Mouse (Mus musculus) midbrain, postnatal 0 days (tissue): ENCODE measurements at regions not wholly inside any gene's neighbourhood (a gene's known extent, or its start where the extent isn't known, plus 50 kb on each side); places are given as distances from the start of the nearest gene placed in this dataset.

ENCODE experiments used
- ATAC-seq: fragments of 200-750 bp; cut with Nextera tagmentation; 2 replicates; pipeline ENCODE4 v1.8.0; 2017; ENCODE audit warnings: moderate number of reproducible peaks, mild to moderate bottlenecking, moderate TSS enrichment, moderate library complexity; ENCODE audit not compliant: low FRiP score
- DNase-seq: peaks from one replicate; pipeline ENCODE4 v3.0.0-alpha.2; 2015; ENCODE audit warnings: low spot score
- H3K27ac ChIP-seq: fragments of 300-500 bp; sonication (generic); 2 replicates; pipeline ENCODE4 v1.5.1; 2014; ENCODE audit warnings: low read depth, mild to moderate bottlenecking, low read length, mixed read lengths
- H3K27me3 ChIP-seq: fragments of 300-500 bp; sonication (generic); 2 replicates; pipeline ENCODE4 v1.6.1; 2014; ENCODE audit warnings: low read length, control low read depth, mixed read lengths; ENCODE audit not compliant: insufficient read depth
- H3K36me3 ChIP-seq: fragments of 300-500 bp; sonication (generic); 2 replicates; pipeline ENCODE4 v1.6.1; 2014; ENCODE audit warnings: low read length, control low read depth, mixed read lengths; ENCODE audit not compliant: insufficient read depth
- H3K4me1 ChIP-seq: fragments of 300-500 bp; sonication (generic); 2 replicates; pipeline ENCODE4 v1.6.1; 2014; ENCODE audit warnings: mild to moderate bottlenecking, control low read depth, antibody characterized with exemption, low read length, mixed read lengths; ENCODE audit not compliant: insufficient read depth
- H3K4me2 ChIP-seq: fragments of 300-500 bp; sonication (generic); 2 replicates; pipeline ENCODE4 v1.6.1; 2014; ENCODE audit warnings: low read depth, mild to moderate bottlenecking, low read length, mixed read lengths; ENCODE audit not compliant: poor library complexity, severe bottlenecking
- H3K4me3 ChIP-seq: fragments of 300-500 bp; sonication (generic); 2 replicates; pipeline ENCODE4 v1.5.1; 2014; ENCODE audit warnings: low read depth, mild to moderate bottlenecking, low read length, moderate library complexity
- H3K9ac ChIP-seq: fragments of 300-500 bp; sonication (generic); replicated peaks from 2 replicates; pipeline ENCODE4 v1.6.1; 2014; ENCODE audit warnings: mild to moderate bottlenecking, low read length, moderate library complexity, mixed read lengths; ENCODE audit not compliant: poor library complexity, severe bottlenecking
- H3K9me3 ChIP-seq: fragments of 300-500 bp; sonication (generic); 2 replicates; pipeline ENCODE4 v1.6.1; 2016; ENCODE audit warnings: low read length, control low read depth
- CTCF ChIP-seq: IDR thresholded peaks from 2 replicates; pipeline ENCODE4 v1.5.1; 2016; ENCODE audit warnings: antibody characterized with exemption, mild to moderate bottlenecking
- WGBS: fragments of 180-500 bp; shearing (Covaris S2); extraction: QIAGEN DNeasy Blood & Tissue Kit; methylation state at CpG from one replicate; pipeline ENCODE4 v1.1.7; 2014; 5-methylcytosine and 5-hydroxymethylcytosine counted together

GRCm38 (mm10) chr3:136993473-136993872, 323.5 kb downstream of the Ppp3ca start:
- Histone ChIP-seq H3K4me1 (no peaks in the 10 kb centered on the region), H3K9me3 (no peaks in the 10 kb centered on the region), H3K27me3 (no peaks in the 10 kb centered on the region), H3K9ac (no peak overlapping the region), H3K27ac (no peak overlapping the region), H3K4me2 (no peak overlapping the region), H3K4me3 (no peak overlapping the region), H3K36me3 (no peaks in the 10 kb centered on the region)
- WGBS = 87% methylated on average over 2 of the region's 2 CpGs
- DNase-seq = no peak
- TF ChIP-seq CTCF = no peak
- ATAC-seq = no peak

DNA sequence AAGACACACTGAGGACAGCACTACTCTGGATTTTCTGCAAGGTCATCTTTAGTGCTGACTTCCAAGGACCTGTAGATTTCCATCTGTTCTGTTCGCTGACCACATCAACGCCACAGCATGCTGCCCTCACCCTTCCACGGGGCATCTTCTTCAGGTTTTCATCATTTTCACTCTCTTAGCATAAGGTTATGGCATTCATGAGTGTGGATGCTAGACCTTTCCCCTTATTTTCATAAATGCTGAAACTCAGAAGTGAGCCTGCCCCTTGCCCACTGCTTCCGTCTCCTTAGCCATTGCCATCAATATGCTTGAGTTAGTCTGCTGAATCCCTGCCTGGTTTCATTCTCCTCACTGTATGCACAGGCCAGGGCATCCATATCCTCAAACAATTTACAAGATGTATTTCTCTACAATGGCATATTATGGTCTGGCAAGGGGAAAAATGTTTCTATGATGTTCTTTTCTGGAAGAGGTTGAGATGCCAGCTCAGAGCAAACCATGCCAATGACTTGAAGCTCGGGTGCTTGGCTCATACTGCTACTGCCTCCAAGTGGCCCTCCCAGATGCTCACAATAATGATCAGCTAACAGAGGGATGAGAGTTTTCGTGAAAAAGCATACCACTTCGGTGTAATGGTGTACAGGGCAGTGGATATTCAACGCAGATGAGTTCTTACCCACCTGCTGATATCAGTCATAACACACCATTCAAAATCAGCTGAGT, 324.6 kb downstream of the Ppp3ca start:
- H3K9me3 ChIP-seq = no peaks in the 10 kb centered on the region
- H3K27ac ChIP-seq = no peak overlapping the region
- H3K9ac ChIP-seq = no peak overlapping the region
- 92% methylated on average over 8 of the region's 8 CpGs for WGBS
- H3K4me1 ChIP-seq = no peaks in the 10 kb centered on the region
- DNase-seq = no peak
- no peak overlapping the region for H3K4me2 ChIP-seq
- H3K4me3 ChIP-seq = no peak overlapping the region
- no peaks in the 10 kb centered on the region for H3K36me3 ChIP-seq
- TF ChIP-seq CTCF = peak; percentile 13; the same call in 1 of the 2 replicates
- ATAC-seq = no peak
- H3K27me3 ChIP-seq = no peaks in the 10 kb centered on the region

DNA sequence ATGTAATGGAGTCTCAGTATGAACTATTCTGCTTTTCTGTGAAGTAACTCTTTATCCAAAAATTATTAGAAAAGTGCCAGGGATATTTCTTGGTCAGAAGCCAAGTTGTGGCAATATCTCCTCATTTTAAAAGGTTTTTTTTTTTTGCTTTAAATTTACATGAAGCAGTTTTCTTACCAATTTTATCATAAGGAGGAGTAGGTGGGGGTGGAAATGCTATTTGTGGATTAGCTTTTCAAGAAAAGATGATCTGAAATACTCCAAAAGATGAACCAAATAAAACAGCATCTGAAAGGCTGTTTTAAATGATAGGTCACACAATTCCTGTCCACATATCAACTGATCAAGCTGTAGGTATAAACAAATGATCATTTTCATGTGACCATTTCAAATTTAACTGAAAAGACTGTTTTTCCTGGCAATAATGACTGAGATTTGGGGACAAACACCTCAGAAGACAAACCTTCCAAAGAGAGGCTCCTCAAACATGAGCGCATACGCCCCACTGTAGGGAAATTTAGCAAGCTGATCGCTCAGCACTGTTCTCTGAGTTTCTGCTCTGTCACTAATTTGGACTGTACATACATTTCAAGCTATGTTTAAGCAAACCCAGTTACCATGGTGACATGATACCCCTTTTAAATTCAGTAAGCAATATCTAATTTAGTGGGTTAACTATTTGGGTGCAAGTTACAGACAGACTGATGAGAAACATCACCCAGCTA, 325.8 kb downstream of the Ppp3ca start:
- H3K4me1 ChIP-seq = no peaks in the 10 kb centered on the region
- no peak overlapping the region for H3K9ac ChIP-seq
- TF ChIP-seq CTCF = no peak
- H3K27me3 ChIP-seq = no peaks in the 10 kb centered on the region
- no peak overlapping the region for H3K4me3 ChIP-seq
- no peaks in the 10 kb centered on the region for H3K9me3 ChIP-seq
- no peak for DNase-seq
- no peak overlapping the region for H3K27ac ChIP-seq
- H3K4me2 ChIP-seq = no peak overlapping the region
- ATAC-seq = no peak
- H3K36me3 ChIP-seq = no peaks in the 10 kb centered on the region
- 88% methylated on average over 3 of the region's 3 CpGs for WGBS

GRCm38 (mm10) chr3:136996381-136996895, 326.5 kb downstream of the Ppp3ca start:
- 85% methylated on average over 5 of the region's 5 CpGs for WGBS
- Histone ChIP-seq H3K27me3 (no peaks in the 10 kb centered on the region), H3K36me3 (no peaks in the 10 kb centered on the region), H3K27ac (no peak overlapping the region), H3K4me1 (no peaks in the 10 kb centered on the region), H3K4me3 (no peak overlapping the region), H3K9me3 (no peaks in the 10 kb centered on the region), H3K9ac (no peak overlapping the region), H3K4me2 (no peak overlapping the region)
- ATAC-seq = no peak
- TF ChIP-seq CTCF = no peak
- DNase-seq = no peak

DNA sequence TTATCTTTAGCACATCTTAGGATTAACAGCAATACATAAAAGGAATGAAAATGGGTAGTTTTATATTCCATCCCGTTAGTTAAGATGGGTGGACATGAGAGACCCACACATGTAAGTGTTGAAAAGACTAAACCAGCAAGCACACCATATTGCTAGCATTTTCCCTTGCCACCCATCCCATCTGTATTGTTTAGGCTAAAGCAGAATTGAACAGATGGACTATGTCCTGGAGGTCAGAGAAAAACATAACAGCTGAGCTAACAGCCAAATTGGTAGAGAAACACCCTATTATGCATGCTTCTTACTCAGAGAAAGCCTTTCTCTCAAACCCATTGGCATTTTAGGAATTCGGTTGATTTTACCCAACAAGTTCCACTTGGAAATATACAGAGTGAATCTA, 329.3 kb upstream of the Emcn start:
- H3K4me2 ChIP-seq = no peak overlapping the region
- H3K4me1 ChIP-seq = no peaks in the 10 kb centered on the region
- no peak overlapping the region for H3K9ac ChIP-seq
- H3K27me3 ChIP-seq = no peaks in the 10 kb centered on the region
- TF ChIP-seq CTCF = no peak
- no peak overlapping the region for H3K4me3 ChIP-seq
- WGBS = 77% methylated on average over 2 of the region's 2 CpGs
- H3K27ac ChIP-seq = no peak overlapping the region
- ATAC-seq (no peak), DNase-seq (peak; percentile 33)
- H3K36me3 ChIP-seq = no peaks in the 10 kb centered on the region
- no peaks in the 10 kb centered on the region for H3K9me3 ChIP-seq

DNA sequence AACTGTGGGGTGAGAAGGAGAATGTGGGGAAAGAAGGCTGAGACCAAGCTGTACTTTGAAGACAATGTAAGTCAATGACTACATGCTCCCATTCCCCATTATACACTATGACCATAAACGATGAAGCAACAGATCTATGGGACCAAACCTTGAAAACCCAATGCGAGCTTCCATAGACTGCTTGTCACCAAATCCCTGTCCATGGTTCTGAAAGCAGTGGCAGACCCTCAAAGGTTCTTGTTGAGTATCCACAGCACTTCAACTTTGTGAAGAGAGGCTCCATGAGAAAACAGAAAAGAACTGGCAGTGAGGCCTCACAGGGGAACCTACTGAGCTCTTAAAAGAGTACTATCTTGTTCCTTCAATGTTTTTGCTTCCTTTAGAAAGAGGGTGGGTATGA, 326.2 kb upstream of the Emcn start:
- no peak overlapping the region for H3K9ac ChIP-seq
- no peak for TF ChIP-seq CTCF
- ATAC-seq (no peak), DNase-seq (no peak)
- 84% methylated on average over 2 of the region's 2 CpGs for WGBS
- H3K27me3 ChIP-seq = no peaks in the 10 kb centered on the region
- H3K4me2 ChIP-seq = no peak overlapping the region
- no peak overlapping the region for H3K27ac ChIP-seq
- no peaks in the 10 kb centered on the region for H3K9me3 ChIP-seq
- H3K4me1 ChIP-seq = no peaks in the 10 kb centered on the region
- H3K4me3 ChIP-seq = no peak overlapping the region
- H3K36me3 ChIP-seq = no peaks in the 10 kb centered on the region
